In genomic region chr1:37873157-37873556, GRCm38 (mm10) we compare ENCODE assay signal across 11 mouse cellular contexts. TPM values are rescaled to one million over a fixed set of nuclear protein-coding genes. Genes with fewer than 3 reads are reported as not detected.
A peak's percentile ranks its signal among the peaks of the same experiment; 100 is the strongest.
DNase-seq lines count a peak whose midpoint lies in the region; ATAC-seq and TF ChIP-seq lines count a peak whose summit lies in the region.
"Had no signal": no experiment of that assay in that cellular context is flagged by ENCODE, and none has a peak within 500 bp of the region (broad histone marks: within the 10 kb centered on the region; RNA-seq: fewer than 3 reads in every experiment).

No protein-coding gene starts in this region.

- WGBS in kidney, embryonic 14.5 days = 82% methylated on average over 4 of the region's 4 CpGs
- 93% methylated on average over 4 of the region's 4 CpGs for WGBS in hindbrain, embryonic 10.5 days
- 55% methylated on average over 4 of the region's 4 CpGs for WGBS in liver, embryonic 16.5 days (ENCODE audit: insufficient replicate concordance)

- no peak for TF ChIP-seq CTCF in G1E (IDR thresholded peaks at IDR 0.05; ENCODE audit: low read depth, low read length)

- 0 out of 2 replicates have a peak, but pooled peaks cover 6% of the 10 kb centered on the region for H3K4me1 ChIP-seq in kidney, embryonic 14.5 days (ENCODE audit: control insufficient read depth, insufficient read depth, low read length)
- peaks cover 31% of the 10 kb centered on the region for H3K4me1 ChIP-seq in G1E (ENCODE audit: insufficient read depth, low read depth, low read length)
- peaks cover 15% of the 10 kb centered on the region for H3K4me1 ChIP-seq in hindbrain, embryonic 10.5 days (replicated peaks)
- peaks cover 12% of the 10 kb centered on the region for H3K4me1 ChIP-seq in liver, embryonic 16.5 days (ENCODE audit: control insufficient read depth, low read depth, low read length)

- no peaks in the 10 kb centered on the region for H3K27me3 ChIP-seq in kidney, embryonic 14.5 days (ENCODE audit: control insufficient read depth, insufficient read depth, low read length)
- no peaks in the 10 kb centered on the region for H3K27me3 ChIP-seq in G1E (ENCODE audit: insufficient read depth, low read length)
- H3K27me3 ChIP-seq in hindbrain, embryonic 10.5 days (ENCODE audit: insufficient read depth, poor library complexity, severe bottlenecking) = peaks cover 6% of the 10 kb centered on the region; the same call in 1 of the 2 replicates
- H3K27me3 ChIP-seq in liver, embryonic 16.5 days (ENCODE audit: control insufficient read depth, insufficient read depth, low read depth, low read length) = no peaks in the 10 kb centered on the region

- no peak for DNase-seq in kidney, adult 9 months
- DNase-seq in G1E (ENCODE audit: low spot score) = no peak
- no peak for DNase-seq in hindbrain, embryonic 10.5 days (ENCODE audit: low spot score)
- no peak for DNase-seq in spleen, postnatal 36 days (ENCODE audit: low spot score in 2 of 2)
- no peak for DNase-seq in cerebellum, adult 9-10 months
- DNase-seq in retina, postnatal 1 day = no peak
- DNase-seq: cerebellum, adult 9-11 months had no signal

- H3K4me2 ChIP-seq in kidney, embryonic 14.5 days (replicated peaks; ENCODE audit: low read depth, low read length) = peak overlapping the region; percentile 54
- H3K4me2 ChIP-seq in liver, embryonic 16.5 days (ENCODE audit: low read depth, low read length) = peak overlapping the region; percentile 84

- no peak overlapping the region for H3K27ac ChIP-seq in kidney, embryonic 14.5 days (ENCODE audit: low read depth, low read length)
- no peak overlapping the region for H3K27ac ChIP-seq in hindbrain, embryonic 10.5 days
- no peak overlapping the region for H3K27ac ChIP-seq in liver, embryonic 16.5 days (ENCODE audit: low read length)

- H3K4me3 ChIP-seq in kidney, embryonic 14.5 days (ENCODE audit: low read length) = peak overlapping the region; percentile 57
- peak overlapping the region; percentile 72; the same call in 1 of the 2 replicates for H3K4me3 ChIP-seq in G1E (ENCODE audit: low read depth, low read length)
- H3K4me3 ChIP-seq in hindbrain, embryonic 10.5 days = peak overlapping the region; percentile 67
- H3K4me3 ChIP-seq in liver, embryonic 16.5 days (ENCODE audit: low read depth, low read length) = peak overlapping the region; percentile 68; the same call in 1 of the 2 replicates

- no peak for ATAC-seq in kidney, embryonic 14.5 days (ENCODE audit: low FRiP score, low TSS enrichment)
- no peak for ATAC-seq in G1E (ENCODE audit: extremely low read depth, insufficient number of reproducible peaks, low FRiP score, poor library complexity, severe bottlenecking)
- no peak for ATAC-seq in liver, embryonic 16.5 days (ENCODE audit: low read depth)

- H3K9me3 ChIP-seq in kidney, embryonic 14.5 days (ENCODE audit: control insufficient read depth, low read length) = peaks cover 8% of the 10 kb centered on the region; the same call in 1 of the 2 replicates
- H3K9me3 ChIP-seq in G1E (replicated peaks) = peaks cover 10% of the 10 kb centered on the region
- H3K9me3 ChIP-seq in hindbrain, embryonic 10.5 days = peaks cover 12% of the 10 kb centered on the region; the same call in 1 of the 2 replicates
- peaks cover 3% of the 10 kb centered on the region; the same call in 1 of the 2 replicates for H3K9me3 ChIP-seq in liver, embryonic 16.5 days (replicated peaks; ENCODE audit: control insufficient read depth, low read length)

- peaks cover 29% of the 10 kb centered on the region for H3K36me3 ChIP-seq in kidney, embryonic 14.5 days (ENCODE audit: control insufficient read depth, insufficient read depth, low read length)
- peaks cover 39% of the 10 kb centered on the region for H3K36me3 ChIP-seq in G1E (replicated peaks)
- H3K36me3 ChIP-seq in hindbrain, embryonic 10.5 days = peaks cover 36% of the 10 kb centered on the region
- peaks cover 13% of the 10 kb centered on the region for H3K36me3 ChIP-seq in liver, embryonic 16.5 days (ENCODE audit: control insufficient read depth, insufficient read depth)

- H3K9ac ChIP-seq in kidney, embryonic 14.5 days (ENCODE audit: low read depth, low read length) = no peak overlapping the region
- H3K9ac ChIP-seq in liver, embryonic 16.5 days (ENCODE audit: low read depth, low read length) = no peak overlapping the region

RNA-seq across cellular contexts. Expression of gene Lipt1, which starts 1.6 kb away (rescaled TPM):
- polyA plus RNA-seq in kidney, embryonic 14.5 days (2014; fragmentation: Nextera tagmentation; extraction: Ambion mirVana) = 10.0 and 11.0 TPM in 2 replicates
- total RNA-seq in G1E (2014; fragmentation: Nextera tagmentation) (16.9 and 20.0 TPM in 2 replicates), G1E (2017) (9.2 and 9.7 TPM in 2 replicates)
- 0.88 and 1.1 TPM in 2 replicates for polyA plus RNA-seq in G1E (2012)
- 5.9 and 7.3 TPM in 2 replicates for polyA plus RNA-seq in hindbrain, embryonic 10.5 days (2016; fragmentation: Nextera tagmentation; extraction: Ambion mirVana)
- 3.9 and 4.2 TPM in 2 replicates for polyA plus RNA-seq in liver, embryonic 16.5 days (2015; fragmentation: Nextera tagmentation; extraction: Ambion mirVana)

RNA-seq across cellular contexts. Expression of gene Tsga10, which starts 6.9 kb away (rescaled TPM):
- 5.0 and 7.4 TPM in 2 replicates for polyA plus RNA-seq in kidney, embryonic 14.5 days (2014; fragmentation: Nextera tagmentation; extraction: Ambion mirVana)
- total RNA-seq in G1E (2014; fragmentation: Nextera tagmentation) (8.6 and 10.2 TPM in 2 replicates), G1E (2017) (7.4 and 8.9 TPM in 2 replicates)
- polyA plus RNA-seq in G1E (2012) = 0.23 and 0.41 TPM in 2 replicates
- polyA plus RNA-seq in hindbrain, embryonic 10.5 days (2016; fragmentation: Nextera tagmentation; extraction: Ambion mirVana) = 12.4 and 14.5 TPM in 2 replicates
- polyA plus RNA-seq in liver, embryonic 16.5 days (2015; fragmentation: Nextera tagmentation; extraction: Ambion mirVana) = 1.1 and 1.4 TPM in 2 replicates

RNA-seq across cellular contexts. Expression of gene Mitd1, which starts 17.1 kb away (rescaled TPM):
- 27.6 and 36.0 TPM in 2 replicates for polyA plus RNA-seq in kidney, embryonic 14.5 days (2014; fragmentation: Nextera tagmentation; extraction: Ambion mirVana)
- 51.3 and 68.6 TPM in 2 replicates for total RNA-seq in G1E (2014; fragmentation: Nextera tagmentation)
- total RNA-seq in G1E (2017) = 112 and 115 TPM in 2 replicates
- polyA plus RNA-seq in G1E (2012) = 5.5 and 8.6 TPM in 2 replicates
- 19.8 and 24.2 TPM in 2 replicates for polyA plus RNA-seq in hindbrain, embryonic 10.5 days (2016; fragmentation: Nextera tagmentation; extraction: Ambion mirVana)
- 10.3 and 11.1 TPM in 2 replicates for polyA plus RNA-seq in liver, embryonic 16.5 days (2015; fragmentation: Nextera tagmentation; extraction: Ambion mirVana)

RNA-seq across cellular contexts. Expression of gene Mrpl30, which starts 17.1 kb away (rescaled TPM):
- 269 and 340 TPM in 2 replicates for polyA plus RNA-seq in kidney, embryonic 14.5 days (2014; fragmentation: Nextera tagmentation; extraction: Ambion mirVana)
- 249 and 299 TPM in 2 replicates for total RNA-seq in G1E (2014; fragmentation: Nextera tagmentation)
- total RNA-seq in G1E (2017) = 412 and 469 TPM in 2 replicates
- 43.2 and 76.5 TPM in 2 replicates for polyA plus RNA-seq in G1E (2012)
- 240 and 244 TPM in 2 replicates for polyA plus RNA-seq in hindbrain, embryonic 10.5 days (2016; fragmentation: Nextera tagmentation; extraction: Ambion mirVana)
- 130 and 141 TPM in 2 replicates for polyA plus RNA-seq in liver, embryonic 16.5 days (2015; fragmentation: Nextera tagmentation; extraction: Ambion mirVana)

RNA-seq across cellular contexts. Expression of gene Lyg2, which starts 43.1 kb away (rescaled TPM):
- polyA plus RNA-seq in kidney, embryonic 14.5 days (2014; fragmentation: Nextera tagmentation; extraction: Ambion mirVana) = not detected in 2 replicates
- total RNA-seq in G1E (2014; fragmentation: Nextera tagmentation) = not detected in 2 replicates
- 0.05 and 0.06 TPM in 2 replicates for total RNA-seq in G1E (2017)
- polyA plus RNA-seq in G1E (2012) = not detected in 2 replicates
- not detected in 2 replicates for polyA plus RNA-seq in hindbrain, embryonic 10.5 days (2016; fragmentation: Nextera tagmentation; extraction: Ambion mirVana)
- polyA plus RNA-seq in liver, embryonic 16.5 days (2015; fragmentation: Nextera tagmentation; extraction: Ambion mirVana) = not detected in 2 replicates
- total RNA-seq: liver, adult 2 months had no signal
- polyA plus RNA-seq: heart, embryonic 12.5 days; liver, adult 2 months had no signal
